Mouse (Mus musculus) C2C12 (cell line): ENCODE measurements around the gene Adam17.

Experiments used
- CTCF ChIP-seq: IDR thresholded peaks from one replicate; pipeline ENCODE4 v1.5.1; 2011; ENCODE audit not compliant: control insufficient read depth, insufficient read depth, insufficient read length
- MAX ChIP-seq: IDR thresholded peaks from one replicate; pipeline ENCODE4 v1.6.1; 2011; ENCODE audit warnings: mild to moderate bottlenecking, control low read depth

DNA sequence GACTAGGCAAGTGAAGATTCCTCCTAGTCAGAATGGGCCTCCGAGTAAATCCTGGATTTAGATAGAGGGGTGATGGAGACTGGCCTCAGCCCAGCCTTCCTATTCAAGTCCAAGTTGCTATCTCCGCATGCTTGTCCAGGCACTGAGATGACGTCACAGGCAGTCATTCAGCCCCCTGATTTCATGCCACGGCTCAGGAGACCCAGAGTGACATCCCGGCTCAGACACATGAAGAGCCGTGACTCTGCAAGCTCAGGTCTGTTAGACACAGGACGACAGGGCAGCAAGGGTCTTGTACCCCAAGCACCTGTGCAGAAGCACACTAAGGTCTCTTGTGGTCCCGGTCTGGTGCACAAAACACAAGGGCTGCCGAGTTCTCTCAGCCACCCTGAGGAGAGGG, 50.6 kb downstream of the Adam17 start:
- TF ChIP-seq CTCF: no peak
- TF ChIP-seq MAX: no peak
